ENCODE assay signal across 8 mouse cellular contexts in genomic region chr7:62227727-62228126, GRCm38 (mm10).
DNase-seq lines count a peak whose midpoint lies in the region; ATAC-seq and TF ChIP-seq lines count a peak whose summit lies in the region.

No protein-coding gene starts in this region.

- peak; percentile 28 for DNase-seq in cerebellum, adult 9-10 months
- DNase-seq in lung, postnatal 36 days, result peak; percentile 12
- no peak for DNase-seq in lung, postnatal 4 days
- peak; percentile 31 for DNase-seq in layer of hippocampus, adult 9-10 months (ENCODE audit: low spot score)
- no peak for DNase-seq in neural tube, embryonic 10.5 days (ENCODE audit: extremely low spot score, low spot score)

- no peaks in the 10 kb centered on the region for H3K27me3 ChIP-seq in intestine, postnatal 0 days (replicated peaks; ENCODE audit: control insufficient read depth, insufficient read depth, low read length)
- no peaks in the 10 kb centered on the region for H3K27me3 ChIP-seq in intestine, embryonic 16.5 days (replicated peaks; ENCODE audit: control insufficient read depth, insufficient read depth, low read length)

- H3K4me2 ChIP-seq in intestine, postnatal 0 days (replicated peaks; ENCODE audit: low read depth), result no peak overlapping the region
- no peak overlapping the region for H3K4me2 ChIP-seq in intestine, embryonic 16.5 days (ENCODE audit: low read depth, low read length)

- ATAC-seq in cerebellum, adult (ENCODE audit: insufficient number of reproducible peaks, low FRiP score, low TSS enrichment), result no peak
- no peak for ATAC-seq in intestine, postnatal 0 days
- ATAC-seq in intestine, embryonic 16.5 days, result no peak

- no peak overlapping the region for H3K4me3 ChIP-seq in intestine, postnatal 0 days (ENCODE audit: low read depth, low read length)
- H3K4me3 ChIP-seq in intestine, embryonic 16.5 days (ENCODE audit: low read length), result no peak overlapping the region

- no peaks in the 10 kb centered on the region for H3K9me3 ChIP-seq in intestine, postnatal 0 days (ENCODE audit: control insufficient read depth)
- H3K9me3 ChIP-seq in intestine, embryonic 16.5 days (ENCODE audit: control insufficient read depth, low read length), result no peaks in the 10 kb centered on the region

- H3K27ac ChIP-seq in intestine, postnatal 0 days (ENCODE audit: low read depth, low read length), result no peak overlapping the region
- no peak overlapping the region for H3K27ac ChIP-seq in intestine, embryonic 16.5 days (ENCODE audit: low read length)

- H3K9ac ChIP-seq in intestine, postnatal 0 days (ENCODE audit: low read depth, low read length), result no peak overlapping the region
- H3K9ac ChIP-seq in intestine, embryonic 16.5 days (ENCODE audit: low read depth, low read length), result no peak overlapping the region

- TF ChIP-seq CTCF in intestine, postnatal 0 days (IDR thresholded peaks at IDR 0.05; ENCODE audit: low read depth), result peak; percentile 58

- no peaks in the 10 kb centered on the region for H3K36me3 ChIP-seq in intestine, postnatal 0 days (ENCODE audit: control insufficient read depth, insufficient read depth)
- H3K36me3 ChIP-seq in intestine, embryonic 16.5 days (ENCODE audit: control insufficient read depth, insufficient read depth, low read length), result no peaks in the 10 kb centered on the region

- 2% methylated on average over 1 of the region's 1 CpGs for WGBS in intestine, postnatal 0 days
- 7% methylated on average over 1 of the region's 1 CpGs for WGBS in intestine, embryonic 16.5 days

- H3K4me1 ChIP-seq in intestine, postnatal 0 days (replicated peaks; ENCODE audit: control insufficient read depth, insufficient read depth, low read length), result no peaks in the 10 kb centered on the region
- no peaks in the 10 kb centered on the region for H3K4me1 ChIP-seq in intestine, embryonic 16.5 days (ENCODE audit: control insufficient read depth, insufficient read depth, low read length)

Comparison
In these comparisons a context has a peak if more than half of its experiments do, and no peak if none do; other contexts are left out.
1. DNase-seq: peak in cerebellum, adult 9-10 months (single experiment), lung, postnatal 36 days (single experiment) and layer of hippocampus, adult 9-10 months (single experiment); none in lung, postnatal 4 days (0 of 2) and neural tube, embryonic 10.5 days (single experiment).